Mouse (Mus musculus) kidney, adult 2 months (tissue): ENCODE data around the gene Hypk. TPM values are rescaled to one million over a fixed set of nuclear protein-coding genes. Genes with fewer than 3 reads are reported as not detected.
"Not testable (repeated sequence)": the region's sequence is repeated elsewhere in the genome, so short reads cannot be mapped to it uniquely, and the experiment has no call there.

Source experiments
- DNase-seq: peaks from one replicate; pipeline ENCODE4 v3.0.0; 2021
- H3K27ac ChIP-seq: fragments of 200-500 bp; 2 replicates; pipeline ENCODE4 v1.5.1; 2012; ENCODE audit warnings: low read depth, low read length, control low read depth, inconsistent platforms; ENCODE audit not compliant: insufficient read depth
- H3K27me3 ChIP-seq: fragments of 200-500 bp; replicated peaks from 2 replicates; pipeline ENCODE4 v1.6.1; 2012; ENCODE audit warnings: mild to moderate bottlenecking, moderate library complexity, low read length, inconsistent platforms; ENCODE audit not compliant: control insufficient read depth, insufficient read depth
- H3K36me3 ChIP-seq: fragments of 200-500 bp; 2 replicates; pipeline ENCODE4 v1.6.1; 2012; ENCODE audit warnings: mild to moderate bottlenecking, moderate library complexity, low read length, inconsistent platforms; ENCODE audit not compliant: control insufficient read depth, insufficient read depth
- H3K4me1 ChIP-seq: fragments of 200-500 bp; 2 replicates; pipeline ENCODE4 v1.6.1; 2011; ENCODE audit warnings: low read length; ENCODE audit not compliant: control insufficient read depth, insufficient read depth
- H3K4me3 ChIP-seq: fragments of 200-500 bp; 2 replicates; pipeline ENCODE4 v1.5.1; 2011; ENCODE audit warnings: mild to moderate bottlenecking, low read depth, low read length, control low read depth; ENCODE audit not compliant: insufficient read depth
- CTCF ChIP-seq: fragments of 200-500 bp; conservative IDR thresholded peaks from 2 replicates; pipeline ENCODE4 v1.5.1; 2011; ENCODE audit warnings: low read depth, mild to moderate bottlenecking, control low read depth, low read length, moderate library complexity, mixed read lengths; ENCODE audit not compliant: insufficient read depth, insufficient read length
- POLR2A ChIP-seq: fragments of 200-500 bp; IDR thresholded peaks from one replicate; pipeline ENCODE4 v1.6.1; 2011; ENCODE audit warnings: low read depth, low read length, control low read depth
- WGBS: fragments of 180-500 bp; shearing (Covaris S2); methylation state at CpG from one replicate; pipeline ENCODE4 v1.1.7; 2018; 5-methylcytosine and 5-hydroxymethylcytosine counted together
- polyA plus RNA-seq: library from polyadenylated mRNA; depleted of rRNA; stranded (reverse); fragments of >200 nt; gene quantifications from 2 replicates; pipeline ENCODE4 v1.2.3, GENCODE M21; 2012

Hypk gene
- polyA plus RNA-seq, 1 experiment: 6.5 TPM

GRCm38 (mm10) chr2:121455534-121455933 is 2.4 kb downstream of the Hypk start:
- no peaks in the 10 kb centered on the region for H3K27me3 ChIP-seq
- WGBS: 73% methylated on average over 5 of the region's 5 CpGs
- no peak overlapping the region for H3K4me3 ChIP-seq
- H3K27ac ChIP-seq: no peak overlapping the region
- TF ChIP-seq POLR2A (no peak), CTCF (no peak)
- H3K4me1 ChIP-seq: peaks cover 16% of the 10 kb centered on the region; the same call in 1 of the 2 replicates
- peaks cover 4% of the 10 kb centered on the region for H3K36me3 ChIP-seq
- no peak for DNase-seq

GRCm38 (mm10) chr2:121456692-121457642 is 3.9 kb downstream of the Hypk start, which contains the start of gene Serinc4:
TSS of gene Serinc4 (minus strand) at chr2:121456781.
- peak within 1 kb of the TSS; percentile 74 for H3K4me3 ChIP-seq
- peaks cover 10% of the 10 kb centered on the region; the same call in 1 of the 2 replicates for H3K4me1 ChIP-seq
- peak within 1 kb of the TSS; percentile 33; the same call in 1 of the 2 replicates for H3K27ac ChIP-seq
- no peak for TF ChIP-seq CTCF
- peak; percentile 77 for TF ChIP-seq POLR2A
- peak; percentile 91 for DNase-seq
- no peaks in the 10 kb centered on the region; the same call in 1 of the 2 replicates for H3K36me3 ChIP-seq
- WGBS: 4% methylated on average over 41 of the region's 41 CpGs
- no peaks in the 10 kb centered on the region for H3K27me3 ChIP-seq

GRCm38 (mm10) chr2:121460071-121460470 is 7.0 kb downstream of the Hypk start:
- Histone ChIP-seq H3K27me3 (no peaks in the 10 kb centered on the region), H3K36me3 (no peaks in the 10 kb centered on the region), H3K27ac (no peak overlapping the region), H3K4me1 (peaks cover 7% of the 10 kb centered on the region; the same call in 1 of the 2 replicates), H3K4me3 (no peak overlapping the region)
- no peak for DNase-seq
- 45% methylated on average over 2 of the region's 2 CpGs for WGBS
- no peak for TF ChIP-seq POLR2A
- TF ChIP-seq CTCF: no peak

- DNase-seq, H3K4me3 ChIP-seq, H3K27ac ChIP-seq, H3K27me3 ChIP-seq, H3K36me3 ChIP-seq, H3K4me1 ChIP-seq: not testable (repeated sequence)
- 88% methylated on average over 1 of the region's 6 CpGs for WGBS
Observed at GRCm38 (mm10) chr2:121468982-121469381, 15.9 kb downstream of the Hypk start.

- not testable (repeated sequence) for H3K36me3 ChIP-seq, H3K27me3 ChIP-seq, H3K4me3 ChIP-seq, H3K27ac ChIP-seq, H3K4me1 ChIP-seq, DNase-seq
- 90% methylated on average over 3 of the region's 3 CpGs for WGBS
Observed at GRCm38 (mm10) chr2:121472783-121473182, 19.7 kb downstream of the Hypk start.

GRCm38 (mm10) chr2:121473301-121474179 is 20.4 kb downstream of the Hypk start, which contains the start of gene Mfap1b:
TSS of gene Mfap1b (minus strand) at chr2:121474067.
- DNase-seq: peak; percentile 93
- H3K27me3 ChIP-seq, H3K4me1 ChIP-seq, H3K36me3 ChIP-seq: not testable (repeated sequence)
- peak; percentile 82 for TF ChIP-seq POLR2A
- WGBS: 5% methylated on average over 41 of the region's 41 CpGs
- peak within 1 kb of the TSS; percentile 48; the same call in 1 of the 2 replicates for H3K27ac ChIP-seq
- H3K4me3 ChIP-seq: peak within 1 kb of the TSS; percentile 95

GRCm38 (mm10) chr2:121474180-121474535 is 21.1 kb downstream of the Hypk start:
- H3K4me1 ChIP-seq: no peaks in the 10 kb centered on the region; the same call in 1 of the 2 replicates
- no peaks in the 10 kb centered on the region for H3K36me3 ChIP-seq
- no peak for DNase-seq
- H3K4me3 ChIP-seq: peak overlapping the region; percentile 95
- TF ChIP-seq POLR2A (no peak), CTCF (no peak)
- peak overlapping the region; percentile 43; the same call in 1 of the 2 replicates for H3K27ac ChIP-seq
- no peaks in the 10 kb centered on the region for H3K27me3 ChIP-seq
- 26% methylated on average over 8 of the region's 8 CpGs for WGBS

GRCm38 (mm10) chr2:121475306-121475705 is 22.2 kb downstream of the Hypk start:
- not testable (repeated sequence) for H3K36me3 ChIP-seq, H3K27me3 ChIP-seq, DNase-seq, H3K4me1 ChIP-seq, H3K4me3 ChIP-seq, H3K27ac ChIP-seq
- WGBS: 92% methylated on average over 2 of the region's 2 CpGs
